Mouse (Mus musculus) brain, embryonic 14.5 days (tissue): ENCODE measurements at regions not wholly inside any gene's neighbourhood (a gene's known extent, or its start where the extent isn't known, plus 50 kb on each side); places are given as distances from the start of the nearest gene placed in this dataset.

Experiments
- CTCF ChIP-seq: fragments of 200-500 bp; IDR thresholded peaks from 2 replicates; pipeline ENCODE4 v1.5.1; 2012; ENCODE audit warnings: inconsistent platforms, mild to moderate bottlenecking, moderate library complexity, borderline replicate concordance; ENCODE audit not compliant: insufficient read depth, insufficient read length; ENCODE audit errors: extremely low read depth
- POLR2A ChIP-seq: fragments of 200-500 bp; IDR thresholded peaks from 2 replicates; pipeline ENCODE4 v1.6.1; 2012; ENCODE audit warnings: mild to moderate bottlenecking, inconsistent platforms, borderline replicate concordance; ENCODE audit not compliant: poor library complexity, insufficient read depth, insufficient read length, severe bottlenecking; ENCODE audit errors: extremely low read depth

DNA sequence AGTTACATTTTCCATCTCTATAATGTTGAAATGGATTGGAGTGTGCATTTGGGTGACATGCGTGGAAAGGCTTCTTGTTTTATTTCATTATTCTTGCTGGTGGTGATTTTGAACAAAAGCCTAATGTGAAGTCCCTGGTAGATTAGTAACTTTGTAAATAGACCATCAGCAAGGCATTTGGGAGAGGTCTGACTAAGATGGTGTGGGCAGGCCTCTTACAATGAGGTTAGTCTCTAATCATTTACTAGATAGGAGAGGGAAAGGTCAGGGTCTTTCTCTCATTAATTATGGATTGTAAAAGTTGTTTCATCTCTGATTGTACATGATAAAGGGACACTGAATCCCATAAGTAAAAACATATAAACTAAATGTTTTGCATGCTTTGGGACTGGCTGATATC is 306.0 kb upstream of the Robo2 start:
- TF ChIP-seq CTCF (no peak), POLR2A (no peak)
